Mouse (Mus musculus): ENCODE results near the gene Osbpl5. TPM values are rescaled to one million over a fixed set of nuclear protein-coding genes. Genes with fewer than 3 reads are reported as not detected.

The Osbpl5 gene
- polyA plus RNA-seq, 1 experiment from 2014 or later: 43.5 TPM

DNA sequence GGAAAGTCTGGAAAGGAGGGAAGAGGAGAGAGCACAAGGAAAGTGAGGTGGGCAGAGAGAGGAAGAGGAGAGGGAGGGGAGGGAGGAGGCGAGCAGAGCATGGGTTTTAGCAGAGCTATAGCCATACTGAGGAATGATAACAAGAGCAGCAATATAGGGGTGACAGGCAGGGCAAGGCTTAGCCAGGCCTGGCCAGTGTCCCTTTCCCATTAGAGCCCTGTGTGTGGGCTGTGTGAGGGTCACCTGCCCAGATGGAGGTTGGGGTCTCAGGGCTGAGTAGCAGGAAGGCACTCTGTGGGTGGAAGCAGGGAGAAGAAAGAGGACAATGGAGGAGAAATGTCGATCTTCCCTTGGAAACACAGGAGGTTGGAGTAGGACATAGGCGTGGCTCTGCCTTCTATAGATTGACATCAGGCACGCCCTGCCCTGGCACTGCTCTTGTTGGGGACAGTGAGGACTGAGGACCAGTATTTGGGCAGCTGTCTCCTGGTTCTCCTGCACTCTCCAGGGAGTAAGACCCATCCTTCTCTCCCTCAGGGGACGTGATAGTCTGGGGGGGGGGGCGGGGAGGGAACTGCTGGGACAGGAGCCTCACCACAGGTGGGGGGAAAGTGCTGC is 26.7 kb upstream of the Osbpl5 start:
- peak; percentile 28; the same call in 1 of the 2 replicates for ATAC-seq (ENCODE audit: insufficient read depth, low FRiP score)
- no peaks in the 10 kb centered on the region for H3K9me3 ChIP-seq (replicated peaks; ENCODE audit: control insufficient read depth, low read length)
- WGBS: 21% methylated on average over 6 of the region's 6 CpGs
- peaks cover 18% of the 10 kb centered on the region for H3K4me1 ChIP-seq (ENCODE audit: control insufficient read depth, insufficient read depth, low read length)
- H3K4me3 ChIP-seq (replicated peaks; ENCODE audit: low read length): peak overlapping the region; percentile 40
- H3K4me2 ChIP-seq (ENCODE audit: low read depth, low read length): peak overlapping the region; percentile 50
- H3K9ac ChIP-seq (ENCODE audit: low read length): peak overlapping the region; percentile 67
- H3K36me3 ChIP-seq (ENCODE audit: control insufficient read depth, insufficient read depth, low read length): no peaks in the 10 kb centered on the region
- H3K27me3 ChIP-seq (ENCODE audit: control insufficient read depth, insufficient read depth, low read length): no peaks in the 10 kb centered on the region
- peak overlapping the region; percentile 75; the same call in 1 of the 2 replicates for H3K27ac ChIP-seq (ENCODE audit: low read length)

DNA sequence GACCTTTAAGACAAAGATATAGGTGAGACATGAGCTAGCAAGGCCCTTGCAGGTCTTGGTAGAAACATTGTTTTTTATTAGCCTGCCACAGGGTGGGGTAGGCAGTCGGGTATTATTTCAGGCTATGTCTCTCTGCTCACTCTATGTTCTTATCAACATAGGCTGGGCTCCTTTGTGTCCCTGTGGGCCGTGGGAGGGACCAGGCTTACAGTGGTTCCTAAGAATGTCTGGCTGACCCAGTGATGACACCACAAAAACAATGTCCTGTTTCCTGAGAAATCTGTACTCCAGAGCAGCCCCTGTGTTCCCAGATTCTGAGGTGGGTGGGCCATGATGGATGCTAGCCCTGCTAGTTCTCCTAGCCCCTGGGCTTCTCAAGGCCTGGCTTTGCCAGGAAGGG is 20.6 kb upstream of the Osbpl5 start:
- Histone ChIP-seq H3K27me3 (ENCODE audit: control insufficient read depth, insufficient read depth, low read length) (no peaks in the 10 kb centered on the region), H3K4me1 (ENCODE audit: control insufficient read depth, insufficient read depth, low read length) (no peaks in the 10 kb centered on the region), H3K9me3 (replicated peaks; ENCODE audit: control insufficient read depth, low read length) (no peaks in the 10 kb centered on the region), H3K9ac (ENCODE audit: low read length) (no peak overlapping the region; the same call in 1 of the 2 replicates), H3K4me3 (replicated peaks; ENCODE audit: low read length) (no peak overlapping the region), H3K4me2 (ENCODE audit: low read depth, low read length) (no peak overlapping the region), H3K36me3 (ENCODE audit: control insufficient read depth, insufficient read depth, low read length) (no peaks in the 10 kb centered on the region), H3K27ac (ENCODE audit: low read length) (no peak overlapping the region)
- ATAC-seq (ENCODE audit: insufficient read depth, low FRiP score): no peak
- WGBS: 30% methylated on average over 2 of the region's 2 CpGs

GRCm38 (mm10) chr7:143776137-143776536 is 19.4 kb upstream of the Osbpl5 start:
- Histone ChIP-seq H3K27me3 (ENCODE audit: control insufficient read depth, insufficient read depth, low read length) (no peaks in the 10 kb centered on the region), H3K9me3 (replicated peaks; ENCODE audit: control insufficient read depth, low read length) (no peaks in the 10 kb centered on the region), H3K4me1 (ENCODE audit: control insufficient read depth, insufficient read depth, low read length) (no peaks in the 10 kb centered on the region), H3K9ac (ENCODE audit: low read length) (no peak overlapping the region), H3K4me2 (ENCODE audit: low read depth, low read length) (no peak overlapping the region), H3K36me3 (ENCODE audit: control insufficient read depth, insufficient read depth, low read length) (no peaks in the 10 kb centered on the region), H3K27ac (ENCODE audit: low read length) (no peak overlapping the region), H3K4me3 (replicated peaks; ENCODE audit: low read length) (no peak overlapping the region)
- no peak for ATAC-seq (ENCODE audit: insufficient read depth, low FRiP score)
- 29% methylated on average over 3 of the region's 3 CpGs for WGBS

DNA sequence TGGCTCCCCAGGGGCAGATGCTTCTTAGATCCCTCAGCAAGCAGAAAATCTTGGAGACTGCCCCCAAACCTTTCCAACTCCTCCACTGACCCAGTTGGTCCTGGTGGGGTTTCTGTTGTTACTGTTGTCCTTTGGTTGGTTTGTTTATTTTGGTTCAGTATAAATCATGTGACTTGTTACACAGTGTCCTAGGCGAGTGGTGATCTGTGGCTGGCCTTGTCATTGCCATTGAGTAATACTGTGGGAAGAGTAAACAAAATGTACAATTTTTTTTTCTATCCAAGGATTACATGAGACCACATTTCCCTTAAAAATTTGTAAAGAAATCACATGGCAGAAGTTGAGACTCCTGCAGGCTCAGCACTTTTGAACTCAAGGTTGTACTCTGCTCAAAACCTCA is 12.7 kb upstream of the Osbpl5 start:
- Histone ChIP-seq H3K9ac (ENCODE audit: low read length) (no peak overlapping the region), H3K9me3 (replicated peaks; ENCODE audit: control insufficient read depth, low read length) (no peaks in the 10 kb centered on the region), H3K4me2 (ENCODE audit: low read depth, low read length) (no peak overlapping the region), H3K4me1 (ENCODE audit: control insufficient read depth, insufficient read depth, low read length) (no peaks in the 10 kb centered on the region), H3K4me3 (replicated peaks; ENCODE audit: low read length) (no peak overlapping the region), H3K27me3 (ENCODE audit: control insufficient read depth, insufficient read depth, low read length) (no peaks in the 10 kb centered on the region), H3K27ac (ENCODE audit: low read length) (no peak overlapping the region), H3K36me3 (ENCODE audit: control insufficient read depth, insufficient read depth, low read length) (no peaks in the 10 kb centered on the region)
- no peak for ATAC-seq (ENCODE audit: insufficient read depth, low FRiP score)
- WGBS: 27% methylated on average over 1 of the region's 1 CpGs

DNA sequence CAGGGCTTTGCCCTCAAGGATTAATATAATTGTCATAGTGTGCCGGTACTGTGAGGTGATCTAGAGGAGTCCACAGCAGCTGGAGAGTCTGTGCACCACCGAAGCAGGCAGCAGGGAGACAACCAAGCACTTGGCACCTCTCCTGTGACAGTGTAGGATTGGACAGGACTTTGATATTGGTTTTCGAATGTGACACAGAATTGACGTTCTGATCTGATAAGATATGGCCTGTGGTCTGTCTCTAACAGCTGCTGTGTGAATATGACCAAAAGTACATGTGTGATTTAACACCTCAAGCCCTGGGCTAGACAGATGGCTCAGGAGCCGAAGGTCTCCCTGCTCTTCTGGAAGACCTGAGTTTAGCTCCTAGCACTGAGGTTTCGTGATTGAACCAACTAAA is 11.5 kb upstream of the Osbpl5 start:
- no peak for ATAC-seq (ENCODE audit: insufficient read depth, low FRiP score)

DNA sequence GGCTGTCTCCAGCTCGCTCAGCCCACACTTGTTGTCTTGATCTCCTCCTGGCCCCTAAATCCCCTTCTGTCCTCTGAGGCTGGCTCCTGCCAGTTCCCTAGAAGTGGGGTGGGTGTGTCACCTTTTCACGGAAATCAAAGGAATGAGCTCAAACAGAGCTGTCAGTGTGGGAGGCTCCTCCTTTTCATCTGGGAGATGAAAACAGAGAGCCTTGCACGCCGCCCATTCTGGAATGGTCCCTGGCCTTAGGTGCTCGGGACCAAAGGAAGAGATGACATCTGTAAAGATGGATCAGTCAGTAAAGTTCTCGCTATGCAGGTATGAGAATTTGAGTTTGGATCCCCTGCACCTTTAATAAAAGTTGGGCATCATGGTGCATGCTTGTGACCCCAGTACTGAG is 10.1 kb upstream of the Osbpl5 start, which contains the start of gene Mrgprg:
Gene Mrgprg (minus strand): TSS at position 101 of the 400 bp plus-strand sequence.
- no peak within 1 kb of the TSS for H3K9ac ChIP-seq (ENCODE audit: low read length)
- WGBS: 38% methylated on average over 6 of the region's 6 CpGs
- H3K4me3 ChIP-seq (replicated peaks; ENCODE audit: low read length): no peak within 1 kb of the TSS
- no peaks in the 10 kb centered on the region for H3K9me3 ChIP-seq (replicated peaks; ENCODE audit: control insufficient read depth, low read length)
- no peak within 1 kb of the TSS for H3K4me2 ChIP-seq (ENCODE audit: low read depth, low read length)
- no peaks in the 10 kb centered on the region for H3K27me3 ChIP-seq (ENCODE audit: control insufficient read depth, insufficient read depth, low read length)
- no peaks in the 10 kb centered on the region for H3K4me1 ChIP-seq (ENCODE audit: control insufficient read depth, insufficient read depth, low read length)
- no peak for ATAC-seq (ENCODE audit: insufficient read depth, low FRiP score)
- no peak within 1 kb of the TSS for H3K27ac ChIP-seq (ENCODE audit: low read length)
- H3K36me3 ChIP-seq (ENCODE audit: control insufficient read depth, insufficient read depth, low read length): no peaks in the 10 kb centered on the region

More for the DNA sequence above, 11.5 kb upstream of the Osbpl5 start:
- Histone ChIP-seq H3K27ac (ENCODE audit: low read length) (no peak overlapping the region), H3K4me3 (replicated peaks; ENCODE audit: low read length) (no peak overlapping the region), H3K9ac (ENCODE audit: low read length) (no peak overlapping the region), H3K36me3 (ENCODE audit: control insufficient read depth, insufficient read depth, low read length) (no peaks in the 10 kb centered on the region), H3K4me1 (ENCODE audit: control insufficient read depth, insufficient read depth, low read length) (no peaks in the 10 kb centered on the region), H3K9me3 (replicated peaks; ENCODE audit: control insufficient read depth, low read length) (no peaks in the 10 kb centered on the region), H3K4me2 (ENCODE audit: low read depth, low read length) (no peak overlapping the region), H3K27me3 (ENCODE audit: control insufficient read depth, insufficient read depth, low read length) (no peaks in the 10 kb centered on the region)
- 69% methylated on average over 6 of the region's 6 CpGs for WGBS

- Histone ChIP-seq H3K4me2 (ENCODE audit: low read depth, low read length) (no peak overlapping the region), H3K4me3 (replicated peaks; ENCODE audit: low read length) (no peak overlapping the region)
- no peak for ATAC-seq (ENCODE audit: insufficient read depth, low FRiP score)
Observed at GRCm38 (mm10) chr7:143764876-143765530, 8.2 kb upstream of the Osbpl5 start.

DNA sequence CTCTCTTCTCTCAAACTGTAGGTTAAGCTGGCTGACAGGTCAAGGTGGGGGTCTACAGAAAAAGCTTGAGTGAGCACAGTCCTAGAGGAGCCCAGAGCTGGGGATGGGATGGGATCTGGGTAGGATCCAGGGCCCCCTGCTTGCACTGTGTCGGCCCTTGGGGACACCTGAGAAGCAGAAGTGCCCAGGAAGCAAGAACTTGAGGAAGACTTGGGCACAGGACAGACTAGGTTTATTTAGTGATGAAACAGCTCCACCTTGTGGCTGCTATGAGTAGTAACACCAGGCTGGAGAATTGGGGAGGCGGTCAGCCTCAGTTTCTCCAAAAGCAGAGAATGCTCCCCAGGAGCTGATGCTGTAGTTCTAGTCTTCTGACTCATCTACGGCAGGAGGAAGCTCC is 7.0 kb upstream of the Osbpl5 start:
- Histone ChIP-seq H3K9me3 (replicated peaks; ENCODE audit: control insufficient read depth, low read length) (no peaks in the 10 kb centered on the region), H3K27me3 (ENCODE audit: control insufficient read depth, insufficient read depth, low read length) (no peaks in the 10 kb centered on the region), H3K4me1 (ENCODE audit: control insufficient read depth, insufficient read depth, low read length) (no peaks in the 10 kb centered on the region), H3K36me3 (ENCODE audit: control insufficient read depth, insufficient read depth, low read length) (no peaks in the 10 kb centered on the region), H3K4me3 (replicated peaks; ENCODE audit: low read length) (no peak overlapping the region), H3K27ac (ENCODE audit: low read length) (no peak overlapping the region), H3K9ac (ENCODE audit: low read length) (no peak overlapping the region), H3K4me2 (ENCODE audit: low read depth, low read length) (no peak overlapping the region)
- 16% methylated on average over 3 of the region's 3 CpGs for WGBS
- ATAC-seq (ENCODE audit: insufficient read depth, low FRiP score): peak; percentile 20

More at GRCm38 (mm10) chr7:143764876-143765530, 8.2 kb upstream of the Osbpl5 start:
- Histone ChIP-seq H3K27ac (ENCODE audit: low read length) (no peak overlapping the region), H3K36me3 (ENCODE audit: control insufficient read depth, insufficient read depth, low read length) (no peaks in the 10 kb centered on the region), H3K9ac (ENCODE audit: low read length) (no peak overlapping the region), H3K4me1 (ENCODE audit: control insufficient read depth, insufficient read depth, low read length) (no peaks in the 10 kb centered on the region), H3K27me3 (ENCODE audit: control insufficient read depth, insufficient read depth, low read length) (no peaks in the 10 kb centered on the region), H3K9me3 (replicated peaks; ENCODE audit: control insufficient read depth, low read length) (no peaks in the 10 kb centered on the region)
- WGBS: 65% methylated on average over 19 of the region's 19 CpGs

DNA sequence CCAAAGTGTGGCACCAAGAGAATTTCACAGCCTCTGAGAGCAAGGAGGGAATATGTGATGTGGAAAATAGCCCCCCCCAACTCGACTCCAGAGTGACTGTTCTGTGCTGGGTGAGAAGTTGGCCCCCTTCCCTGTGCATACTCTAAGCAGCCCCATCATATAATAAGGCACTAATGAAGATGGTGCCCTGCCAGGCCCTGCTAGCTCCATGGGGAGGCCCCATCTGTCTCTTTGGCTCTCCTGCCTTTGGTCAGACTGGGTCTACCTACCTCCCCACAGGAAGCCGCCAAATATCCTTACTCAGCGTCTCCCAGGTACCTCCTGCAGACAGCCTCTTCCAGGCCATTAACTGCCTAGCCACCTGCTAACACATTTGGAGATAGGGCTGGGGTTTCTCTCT is 2.2 kb upstream of the Osbpl5 start:
- WGBS: 58% methylated on average over 3 of the region's 3 CpGs
- Histone ChIP-seq H3K4me1 (ENCODE audit: control insufficient read depth, insufficient read depth, low read length) (peaks cover 4% of the 10 kb centered on the region; the same call in 1 of the 2 replicates), H3K4me2 (ENCODE audit: low read depth, low read length) (no peak overlapping the region), H3K27ac (ENCODE audit: low read length) (no peak overlapping the region), H3K9ac (ENCODE audit: low read length) (no peak overlapping the region), H3K36me3 (ENCODE audit: control insufficient read depth, insufficient read depth, low read length) (no peaks in the 10 kb centered on the region), H3K27me3 (ENCODE audit: control insufficient read depth, insufficient read depth, low read length) (no peaks in the 10 kb centered on the region), H3K4me3 (replicated peaks; ENCODE audit: low read length) (no peak overlapping the region), H3K9me3 (replicated peaks; ENCODE audit: control insufficient read depth, low read length) (no peaks in the 10 kb centered on the region)
- no peak for ATAC-seq (ENCODE audit: insufficient read depth, low FRiP score)
